Mouse (Mus musculus): ENCODE data around the gene Ireb2.
"Not testable (repeated sequence)": the region's sequence is repeated elsewhere in the genome, so short reads cannot be mapped to it uniquely, and the experiment has no call there.

Gene Ireb2

DNA sequence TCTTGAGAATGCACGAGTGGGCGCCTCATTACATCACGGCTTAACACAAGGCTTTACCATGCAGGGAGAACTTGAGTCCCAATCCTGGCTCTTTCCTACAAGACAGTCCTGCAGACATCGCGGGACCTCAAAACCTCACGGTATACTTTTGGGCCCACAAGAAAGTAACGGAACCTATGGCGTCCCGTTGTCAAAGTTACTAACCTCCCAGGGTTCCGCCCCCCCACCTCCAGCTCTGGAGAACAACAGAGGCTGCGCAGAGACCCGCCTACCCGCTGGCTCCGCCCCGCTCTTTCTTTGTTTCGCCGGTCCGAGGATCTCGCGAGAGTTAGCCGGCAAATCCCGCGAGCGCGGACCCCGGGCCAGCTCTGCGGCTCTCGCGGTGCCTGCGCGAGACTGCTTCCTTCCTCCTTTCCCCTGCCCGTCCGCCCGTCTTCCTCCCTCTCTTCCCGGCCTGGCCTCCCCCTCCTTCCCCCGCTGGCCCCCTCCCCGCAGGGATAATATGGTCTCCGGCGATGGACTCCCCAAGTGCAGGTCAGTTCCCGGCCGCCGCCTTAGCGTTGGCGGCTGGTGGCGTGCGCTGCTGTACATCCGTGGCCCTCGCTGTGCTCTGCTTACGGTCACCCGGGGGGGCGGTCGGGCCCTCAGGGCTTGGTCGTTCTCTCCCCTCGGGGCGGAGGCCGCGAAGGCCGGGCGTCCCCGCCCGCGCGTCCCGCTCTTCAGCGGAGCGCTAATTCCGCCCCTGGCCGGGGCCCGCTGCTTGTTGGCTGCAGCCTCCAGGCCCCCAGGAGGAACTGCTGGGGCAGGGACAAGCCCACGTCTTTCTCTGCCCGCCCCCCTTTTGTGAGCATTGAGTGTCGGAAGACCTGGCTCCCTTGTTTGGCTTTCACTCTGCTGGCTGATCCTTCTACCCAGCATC, at the start of gene Ireb2:
Gene Ireb2 (plus strand): TSS at position 427 of the 919 bp plus-strand sequence.
- DNase-seq (ENCODE audit: low read depth, low spot score), result peak; percentile 99

DNA sequence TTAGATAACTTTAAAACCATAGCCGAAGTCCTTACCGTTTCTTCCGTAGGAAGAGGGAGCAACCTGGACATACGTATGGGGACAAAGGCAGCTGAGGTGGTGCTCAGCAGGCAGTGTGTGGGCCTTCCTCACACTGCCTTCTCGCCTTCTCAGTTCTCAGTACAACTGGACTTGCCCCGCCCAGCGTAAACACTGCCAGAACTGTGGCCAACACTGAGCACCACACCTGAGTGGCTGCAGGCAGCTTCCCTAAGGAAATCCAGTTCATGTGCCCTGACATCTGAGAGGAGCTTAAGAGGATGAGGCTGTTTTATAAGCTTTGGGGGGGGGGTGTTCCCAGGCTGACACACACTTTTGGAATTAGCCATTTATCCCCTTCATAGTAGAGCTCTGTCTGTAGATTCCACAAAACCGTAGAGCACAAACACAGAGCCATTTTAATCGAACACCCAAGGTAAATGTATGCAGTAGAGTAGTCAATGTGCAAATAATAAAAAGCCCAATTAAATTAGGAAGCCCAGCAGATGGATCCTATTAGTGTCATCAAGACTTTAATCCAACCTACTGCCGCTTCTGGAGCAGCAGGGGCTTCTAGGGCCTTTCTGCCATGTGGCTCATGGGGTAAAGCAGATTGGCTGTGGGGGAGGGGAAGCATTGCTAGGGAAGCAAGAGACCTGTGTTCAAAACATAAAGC, 46.9 kb upstream of the Ireb2 start:
- no peak for DNase-seq (ENCODE audit: low read depth, low spot score)

DNA sequence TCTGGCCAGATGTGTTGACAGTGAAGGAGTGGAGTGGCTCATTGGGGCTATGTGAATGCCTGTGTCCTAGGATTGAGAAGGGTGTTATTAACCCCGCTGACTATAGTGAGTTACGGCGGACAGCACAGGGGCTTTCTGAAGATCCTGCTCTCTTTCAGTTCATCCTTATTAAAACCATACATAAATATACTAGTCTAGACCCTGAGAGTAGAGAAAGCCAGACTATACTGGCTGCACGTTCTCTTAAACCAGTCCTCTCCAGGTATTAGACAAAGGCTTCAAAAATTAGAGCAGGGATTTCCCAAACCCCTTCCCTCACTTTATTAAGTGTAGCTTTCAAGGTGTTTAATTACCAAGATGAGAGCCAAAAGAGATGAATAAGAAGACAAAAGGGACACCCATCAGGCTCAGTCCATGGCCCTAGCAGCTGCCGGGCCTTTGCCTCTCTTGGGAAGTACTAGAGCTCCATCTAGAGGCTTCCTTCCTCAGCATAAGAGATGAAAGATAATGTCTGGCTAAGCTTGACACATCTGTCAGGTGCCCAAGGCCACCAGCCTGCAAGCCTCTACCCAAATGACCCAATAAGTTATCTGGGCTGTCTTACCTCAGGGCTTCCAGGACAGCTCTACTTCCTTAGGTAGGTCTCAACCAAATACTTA, 42.0 kb upstream of the Ireb2 start:
- peak; percentile 77 for DNase-seq (ENCODE audit: low read depth, low spot score)

DNA sequence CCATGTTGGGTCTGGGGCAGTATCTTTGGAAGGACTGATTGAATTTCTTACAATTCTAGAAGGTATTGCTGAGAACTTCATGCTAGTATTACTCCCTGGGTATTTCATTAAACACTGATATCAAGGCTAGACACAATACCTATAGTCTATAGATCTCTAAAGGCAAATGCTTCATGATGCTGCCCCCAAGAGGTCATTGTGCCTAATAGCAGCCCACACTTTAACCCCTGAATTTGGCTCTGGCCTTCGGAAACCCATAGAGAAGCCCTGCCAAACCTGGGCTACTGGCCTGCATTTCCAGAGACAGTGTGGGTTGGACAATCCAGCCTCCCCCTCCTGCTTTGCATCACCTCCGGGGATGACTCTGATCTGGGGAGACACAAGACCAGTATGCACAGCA, 33.8 kb upstream of the Ireb2 start:
- peak; percentile 56 for DNase-seq (ENCODE audit: low read depth, low spot score)

DNA sequence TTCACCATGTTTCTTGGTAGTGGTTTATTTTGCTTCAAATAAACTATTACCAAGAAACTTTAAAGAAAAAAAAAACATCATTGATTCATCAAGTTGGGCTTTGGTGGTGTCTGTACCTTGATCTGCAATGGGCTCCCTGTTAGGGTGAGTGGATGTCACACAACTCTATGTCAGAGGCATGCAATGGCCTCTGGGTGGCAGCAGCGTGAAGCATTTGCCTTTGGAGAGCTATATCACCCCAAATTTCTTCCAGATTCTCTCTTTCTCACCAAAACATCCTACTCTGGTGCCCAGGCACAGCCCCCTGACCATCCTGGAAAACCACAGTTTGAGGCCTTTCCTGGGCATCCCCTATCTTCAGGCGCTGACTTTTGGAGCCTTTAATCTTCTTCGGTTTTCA, 33.0 kb upstream of the Ireb2 start:
- DNase-seq (ENCODE audit: low read depth, low spot score), result peak; percentile 73

DNA sequence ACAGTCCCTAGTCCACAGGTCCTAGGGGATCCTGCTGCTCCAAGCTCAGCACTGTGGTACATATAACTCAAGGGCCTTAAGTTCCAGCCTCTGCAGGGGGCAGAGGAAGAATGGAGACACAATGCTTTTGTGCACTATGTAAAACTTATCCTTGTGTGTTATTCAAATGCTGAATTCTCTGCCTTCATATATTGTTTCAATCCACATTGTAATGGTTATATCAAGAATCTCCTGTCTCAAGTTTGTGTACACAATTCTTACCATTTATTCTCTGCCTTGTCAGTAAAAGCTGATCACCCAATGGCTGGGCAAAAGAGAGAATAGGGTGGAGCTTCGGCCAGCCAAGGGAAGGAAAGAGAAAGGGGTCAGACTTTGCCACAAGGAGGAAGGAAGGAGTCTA, 29.8 kb upstream of the Ireb2 start:
- peak; percentile 54 for DNase-seq (ENCODE audit: low read depth, low spot score)

- DNase-seq (ENCODE audit: low read depth, low spot score), result peak; percentile 59
Measured at GRCm38 (mm10) chr9:54835951-54836717, 27.5 kb upstream of the Ireb2 start.

DNA sequence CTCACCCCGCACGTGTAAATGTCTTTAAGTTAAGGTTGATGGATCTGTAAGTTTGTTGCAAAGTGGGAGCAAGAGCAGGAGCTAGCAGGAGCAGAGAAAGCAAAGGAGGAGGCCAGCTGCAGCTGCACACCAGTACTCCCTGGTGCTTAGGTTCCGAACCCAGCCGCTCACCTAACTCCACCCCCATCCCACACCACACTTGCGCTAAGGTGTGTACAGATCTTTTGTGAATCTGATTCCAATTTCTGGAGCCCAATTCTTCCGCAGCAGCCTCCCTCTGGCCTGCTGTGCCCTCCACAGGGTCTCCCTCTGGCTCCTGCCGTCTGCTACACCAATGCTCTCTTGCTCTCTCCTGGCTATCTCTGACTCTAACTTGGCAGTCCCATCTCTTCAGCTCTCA, 25.8 kb upstream of the Ireb2 start:
- DNase-seq (ENCODE audit: low read depth, low spot score), result peak; percentile 58

- peak; percentile 58 for DNase-seq (ENCODE audit: low read depth, low spot score)
Measured at GRCm38 (mm10) chr9:54840145-54840544, 23.4 kb upstream of the Ireb2 start.

- DNase-seq (ENCODE audit: low read depth, low spot score), result peak; percentile 49
Measured at GRCm38 (mm10) chr9:54842311-54842710, 21.3 kb upstream of the Ireb2 start.

DNA sequence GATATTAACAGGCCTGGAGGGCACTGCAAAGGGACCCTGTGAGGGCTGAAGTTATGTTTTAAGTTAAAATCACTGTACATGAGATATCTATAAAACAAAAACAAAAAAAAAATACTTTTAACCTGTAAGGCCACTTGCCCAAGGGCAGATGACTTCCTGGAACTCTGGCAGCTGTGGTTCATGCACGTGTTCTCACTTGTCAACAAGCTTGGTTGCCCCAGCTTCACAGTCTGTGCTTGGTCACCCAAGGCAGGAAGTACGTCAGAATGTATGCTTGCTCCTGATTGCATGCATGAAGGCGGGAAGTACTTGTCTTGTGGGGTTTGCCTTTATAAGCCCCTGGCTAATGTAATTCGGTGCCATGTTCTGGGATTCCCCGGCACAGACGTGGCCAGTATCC, 19.7 kb upstream of the Ireb2 start:
- DNase-seq (ENCODE audit: low read depth, low spot score), result no peak

- no peak for DNase-seq (ENCODE audit: low read depth, low spot score)
Measured at GRCm38 (mm10) chr9:54844556-54845176, 18.9 kb upstream of the Ireb2 start.

GRCm38 (mm10) chr9:54848203-54848602, 15.4 kb upstream of the Ireb2 start:
- DNase-seq (ENCODE audit: low read depth, low spot score), result no peak

GRCm38 (mm10) chr9:54853036-54853435, 10.6 kb upstream of the Ireb2 start:
- DNase-seq (ENCODE audit: low read depth, low spot score), result not testable (repeated sequence)

GRCm38 (mm10) chr9:54853619-54854018, 10.0 kb upstream of the Ireb2 start:
- DNase-seq (ENCODE audit: low read depth, low spot score), result no peak

- DNase-seq (ENCODE audit: low read depth, low spot score), result peak; percentile 72
Measured at GRCm38 (mm10) chr9:54855638-54856037, 8.0 kb upstream of the Ireb2 start.

DNA sequence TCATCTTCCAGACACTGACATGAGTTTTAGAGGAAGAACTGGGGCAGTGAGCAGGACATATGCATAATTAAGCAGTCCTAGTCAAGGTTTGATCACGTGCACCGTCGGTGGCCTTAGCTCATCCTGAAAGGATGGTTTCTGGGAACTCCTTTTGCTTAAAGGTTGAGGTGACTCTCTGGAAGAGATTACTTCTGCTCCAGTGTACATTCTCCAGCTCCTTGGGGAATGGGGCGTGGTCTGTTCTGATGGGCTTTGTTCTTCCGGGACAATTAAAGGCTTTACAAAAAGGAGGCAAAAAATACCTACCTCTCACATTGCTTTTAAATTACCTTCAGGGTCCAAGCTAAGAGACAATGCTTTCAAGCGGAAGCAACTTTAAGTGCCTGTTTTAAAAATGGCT, 7.5 kb upstream of the Ireb2 start:
- DNase-seq (ENCODE audit: low read depth, low spot score), result peak; percentile 92

DNA sequence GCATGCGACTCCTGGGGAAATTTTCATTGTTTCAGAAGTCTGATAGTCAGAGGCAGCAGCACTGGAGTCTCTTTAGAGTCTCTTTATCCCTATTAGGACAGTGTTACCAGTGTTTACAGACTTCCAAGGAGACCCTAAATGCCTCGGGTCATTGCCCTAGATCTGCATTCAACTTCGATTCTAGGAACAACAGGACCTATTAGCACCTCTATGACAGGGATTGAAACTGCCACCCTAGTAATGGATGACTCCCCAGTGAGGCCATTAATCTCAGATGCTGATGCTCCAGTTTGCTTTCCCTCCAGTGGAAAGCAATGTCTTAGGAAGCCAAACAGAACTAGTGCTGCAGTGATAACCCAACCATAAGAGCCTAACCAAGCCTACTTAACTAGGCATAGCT, 6.1 kb upstream of the Ireb2 start:
- peak; percentile 79 for DNase-seq (ENCODE audit: low read depth, low spot score)

GRCm38 (mm10) chr9:54860526-54860925, 3.1 kb upstream of the Ireb2 start:
- no peak for DNase-seq (ENCODE audit: low read depth, low spot score)

DNA sequence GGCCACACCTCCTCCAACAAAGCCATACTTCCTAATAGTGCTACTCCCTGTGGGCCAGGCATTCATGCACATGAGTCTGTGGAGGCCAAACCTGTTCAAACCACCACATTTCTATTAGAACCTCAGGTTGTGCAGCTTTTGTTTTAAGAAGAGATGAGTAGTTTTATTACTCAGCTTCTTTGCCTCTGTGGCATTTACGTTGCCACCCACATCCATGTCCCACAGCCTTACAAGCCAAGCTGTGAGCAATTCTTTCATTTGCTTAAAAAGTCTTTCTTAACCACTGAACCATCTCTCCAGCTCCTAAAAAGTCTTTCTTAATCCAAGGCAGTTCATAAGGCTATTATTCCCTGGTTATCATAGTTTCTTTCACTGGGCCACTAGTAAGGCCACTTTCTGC, 15.2 kb downstream of the Ireb2 start:
- DNase-seq (ENCODE audit: low read depth, low spot score), result peak; percentile 45

DNA sequence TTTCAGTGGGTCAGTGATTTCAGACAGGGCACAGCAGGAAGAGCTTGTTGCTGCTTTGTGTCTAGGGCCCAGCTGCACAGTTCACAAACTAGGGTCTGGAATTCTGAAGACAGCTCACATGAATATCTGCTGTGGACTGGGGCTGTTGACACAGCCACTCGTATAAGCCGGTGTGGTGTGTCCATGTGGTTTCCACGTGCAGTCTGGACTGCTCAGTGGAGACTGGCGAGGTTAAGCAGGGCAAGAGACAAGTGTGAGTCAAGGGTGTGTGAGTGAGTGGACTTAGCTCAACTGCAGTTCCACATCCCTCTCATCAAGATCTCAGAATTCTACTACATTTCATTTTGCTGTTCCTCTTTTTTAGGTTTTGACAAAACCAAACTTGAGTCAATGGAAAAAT, 28.5 kb downstream of the Ireb2 start:
- DNase-seq (ENCODE audit: low read depth, low spot score), result no peak

All from ZHBTc4 (cell line).